29 mouse cellular contexts compared by ENCODE assay signal in the genomic region with DNA sequence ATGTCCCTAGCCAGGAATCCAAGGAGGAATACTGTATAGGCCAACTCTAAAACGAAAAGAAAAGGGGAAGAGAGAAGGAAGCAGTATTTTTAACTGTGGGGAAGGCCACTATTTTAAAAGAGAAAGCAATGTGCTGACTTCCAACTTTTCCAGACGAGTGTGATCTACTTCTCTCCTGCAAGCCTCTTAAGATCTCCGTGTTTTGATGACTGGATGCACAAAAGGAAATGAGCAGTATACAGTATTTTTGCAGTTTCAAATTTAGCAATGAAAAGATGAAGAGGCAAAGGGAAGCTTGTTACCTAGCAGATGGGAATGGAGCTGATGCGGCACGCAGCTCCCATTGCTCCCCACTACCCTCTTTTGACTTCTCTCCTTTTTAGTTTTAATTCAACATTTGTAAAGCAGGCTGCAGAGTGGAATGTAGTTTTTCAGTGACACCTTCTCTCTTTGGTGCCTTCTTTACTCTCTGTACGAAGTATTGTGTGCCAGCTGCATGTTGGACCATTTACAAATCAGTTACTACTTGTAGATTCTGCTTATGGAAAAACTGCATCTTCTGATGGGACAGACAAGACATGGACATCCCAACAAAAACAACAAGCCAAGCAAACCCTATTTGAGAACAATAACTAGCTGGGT.
DNase-seq lines count a peak whose midpoint lies in the region; ATAC-seq and TF ChIP-seq lines count a peak whose summit lies in the region.
"Had no signal": no experiment of that assay in that cellular context is flagged by ENCODE, and none has a peak within 500 bp of the region (broad histone marks: within the 10 kb centered on the region; RNA-seq: fewer than 3 reads in every experiment).

No protein-coding gene starts in this region.

- WGBS in forebrain, embryonic 11.5 days: 63% methylated on average over 6 of the region's 6 CpGs
- WGBS in forebrain, postnatal 0 days: 20% methylated on average over 6 of the region's 6 CpGs

- no peaks in the 10 kb centered on the region for H3K36me3 ChIP-seq in forebrain, embryonic 11.5 days (ENCODE audit: control insufficient read depth, insufficient read depth, low read length)
- H3K36me3 ChIP-seq in forebrain, postnatal 0 days (ENCODE audit: insufficient read depth): no peaks in the 10 kb centered on the region
- H3K36me3 ChIP-seq: embryonic facial prominence, embryonic 13.5 days; G1E; limb, embryonic 13.5 days; liver, embryonic 12.5 days had no signal

- H3K4me3 ChIP-seq in layer of hippocampus, adult 2 months: peak overlapping the region; percentile 29; the same call in 1 of the 2 replicates
- no peak overlapping the region for H3K4me3 ChIP-seq in forebrain, embryonic 11.5 days (ENCODE audit: low read depth, low read length)
- H3K4me3 ChIP-seq in forebrain, postnatal 0 days (ENCODE audit: low read depth, low read length): no peak overlapping the region
- H3K4me3 ChIP-seq: embryonic facial prominence, embryonic 13.5 days; erythroblast, embryonic 14.5 days; limb, embryonic 13.5 days; liver, embryonic 12.5 days had no signal

- peak; percentile 51; the same call in 1 of the 2 replicates for ATAC-seq in forebrain, embryonic 11.5 days (replicated peaks; ENCODE audit: low FRiP score)
- no peak for ATAC-seq in forebrain, postnatal 0 days
- ATAC-seq: liver, embryonic 12.5 days had no signal

- no peaks in the 10 kb centered on the region; the same call in 1 of the 2 replicates for H3K4me1 ChIP-seq in forebrain, embryonic 11.5 days (replicated peaks; ENCODE audit: control insufficient read depth, insufficient read depth, low read length)
- H3K4me1 ChIP-seq in forebrain, postnatal 0 days (ENCODE audit: insufficient read depth): peaks cover 5% of the 10 kb centered on the region; the same call in 1 of the 2 replicates
- H3K4me1 ChIP-seq: liver, embryonic 12.5 days had no signal

- H3K9me3 ChIP-seq in forebrain, embryonic 11.5 days (ENCODE audit: control insufficient read depth, low read length): no peaks in the 10 kb centered on the region
- H3K9me3 ChIP-seq in forebrain, postnatal 0 days (ENCODE audit: low read length): no peaks in the 10 kb centered on the region
- H3K9me3 ChIP-seq: embryonic facial prominence, embryonic 13.5 days; limb, embryonic 13.5 days; liver, embryonic 12.5 days had no signal

- no peaks in the 10 kb centered on the region for H3K27me3 ChIP-seq in forebrain, embryonic 11.5 days (ENCODE audit: control insufficient read depth, insufficient read depth, low read length)
- no peaks in the 10 kb centered on the region for H3K27me3 ChIP-seq in forebrain, postnatal 0 days (ENCODE audit: insufficient read depth, low read length)
- H3K27me3 ChIP-seq: CH12.LX; embryonic facial prominence, embryonic 13.5 days; liver, embryonic 12.5 days had no signal

- no peak for DNase-seq in layer of hippocampus, adult 2 months (ENCODE audit: low spot score in 2 of 2)
- no peak for DNase-seq in layer of hippocampus, adult 9-10 months (ENCODE audit: low spot score)
- peak; percentile 39 for DNase-seq in brain, adult 2 months (ENCODE audit: low read depth, low spot score)
- no peak for DNase-seq in forebrain, embryonic 11.5 days (ENCODE audit: low spot score)
- peak; percentile 20 for DNase-seq in forebrain, postnatal 0 days
- DNase-seq in lung, postnatal 4 days: no peak
- no peak for DNase-seq in embryo, embryonic 10.5 days (ENCODE audit: low spot score)
- no peak for DNase-seq in adrenal gland, adult 18-20 months (ENCODE audit: low spot score in 2 of 2)
- DNase-seq: adrenal gland, postnatal 10 days; B cell, adult 2 months; cerebellum, adult 11-12 months; cerebellum, postnatal 14 days; embryo, embryonic 11 days; gastrocnemius, postnatal 36 days; heart, postnatal 36 days; kidney, adult 8-10 months; kidney, postnatal 10 days; lung, adult 2 months; lung, postnatal 14 days; right cerebral cortex, postnatal 14 days; spleen, adult 18-20 months; thymus, postnatal 14 days had no signal

- TF ChIP-seq CTCF in layer of hippocampus, adult 2 months (conservative IDR thresholded peaks at IDR 0.05): no peak
- TF ChIP-seq CTCF in forebrain, postnatal 0 days (IDR thresholded peaks at IDR 0.05; ENCODE audit: low read depth): no peak

- H3K9ac ChIP-seq in forebrain, embryonic 11.5 days (ENCODE audit: low read length): no peak overlapping the region
- no peak overlapping the region for H3K9ac ChIP-seq in forebrain, postnatal 0 days
- H3K9ac ChIP-seq: embryonic facial prominence, embryonic 13.5 days; hindbrain, embryonic 14.5 days; limb, embryonic 13.5 days; liver, embryonic 12.5 days had no signal

- H3K27ac ChIP-seq in layer of hippocampus, adult 2 months: peak overlapping the region; percentile 82
- no peak overlapping the region for H3K27ac ChIP-seq in forebrain, embryonic 11.5 days (ENCODE audit: low read depth, low read length)
- H3K27ac ChIP-seq in forebrain, postnatal 0 days (ENCODE audit: low read depth, low read length): peak overlapping the region; percentile 29; the same call in 1 of the 2 replicates
- H3K27ac ChIP-seq: embryonic facial prominence, embryonic 13.5 days; hindbrain, embryonic 14.5 days; limb, embryonic 13.5 days; liver, embryonic 12.5 days had no signal

- no peak overlapping the region for H3K4me2 ChIP-seq in forebrain, embryonic 11.5 days (ENCODE audit: low read depth, low read length, severe bottlenecking)
- H3K4me2 ChIP-seq in forebrain, postnatal 0 days (ENCODE audit: low read depth): peak overlapping the region; percentile 4; the same call in 1 of the 2 replicates
- H3K4me2 ChIP-seq: embryonic facial prominence, embryonic 13.5 days; hindbrain, embryonic 14.5 days; limb, embryonic 13.5 days; liver, embryonic 12.5 days had no signal

Comparison
In these comparisons a context has a peak if more than half of its experiments do, and no peak if none do; other contexts are left out.
1. DNase-seq: peak in brain, adult 2 months (single experiment) and forebrain, postnatal 0 days (single experiment); none in layer of hippocampus, adult 2 months (0 of 2), layer of hippocampus, adult 9-10 months (single experiment), forebrain, embryonic 11.5 days (single experiment), lung, postnatal 4 days (0 of 2), embryo, embryonic 10.5 days (single experiment) and adrenal gland, adult 18-20 months (0 of 2).